Mouse (Mus musculus) embryonic facial prominence, embryonic 14.5 days (tissue): ENCODE measurements around the gene Uevld. TPM values are rescaled to one million over a fixed set of nuclear protein-coding genes. Genes with fewer than 3 reads are reported as not detected.

Experiments used
- ATAC-seq: fragments of 200-750 bp; cut with Nextera tagmentation; 2 replicates; pipeline ENCODE4 v1.8.0; 2017; ENCODE audit warnings: low read depth, moderate number of reproducible peaks, moderate TSS enrichment
- DNase-seq: peaks from one replicate; pipeline ENCODE4 v3.0.0-alpha.2; 2015; ENCODE audit warnings: low spot score
- H3K27ac ChIP-seq: fragments of 300-500 bp; sonication (generic); replicated peaks from 2 replicates; pipeline ENCODE4 v1.5.1; 2014; ENCODE audit warnings: low read depth, mild to moderate bottlenecking, low read length, moderate library complexity
- H3K27me3 ChIP-seq: fragments of 300-500 bp; sonication (generic); replicated peaks from 2 replicates; pipeline ENCODE4 v1.6.1; 2014; ENCODE audit warnings: low read length; ENCODE audit not compliant: control insufficient read depth, insufficient read depth
- H3K36me3 ChIP-seq: fragments of 300-500 bp; sonication (generic); 2 replicates; pipeline ENCODE4 v1.6.1; 2014; ENCODE audit warnings: low read length, mixed read lengths; ENCODE audit not compliant: control insufficient read depth, insufficient read depth
- H3K4me1 ChIP-seq: fragments of 300-500 bp; sonication (generic); 2 replicates; pipeline ENCODE4 v1.6.1; 2014; ENCODE audit warnings: antibody characterized with exemption, low read length; ENCODE audit not compliant: control insufficient read depth, insufficient read depth
- H3K4me2 ChIP-seq: fragments of 300-500 bp; sonication (generic); 2 replicates; pipeline ENCODE4 v1.6.1; 2014; ENCODE audit warnings: low read depth, mild to moderate bottlenecking, low read length, moderate library complexity, mixed read lengths
- H3K4me3 ChIP-seq: fragments of 300-500 bp; sonication (generic); 2 replicates; pipeline ENCODE4 v1.5.1; 2014; ENCODE audit warnings: low read depth, mild to moderate bottlenecking, low read length
- H3K9ac ChIP-seq: fragments of 300-500 bp; sonication (generic); 2 replicates; pipeline ENCODE4 v1.6.1; 2014; ENCODE audit warnings: low read depth, mild to moderate bottlenecking, low read length, moderate library complexity, mixed read lengths
- H3K9me3 ChIP-seq: fragments of 300-500 bp; sonication (generic); 2 replicates; pipeline ENCODE4 v1.6.1; 2016; ENCODE audit warnings: low read length; ENCODE audit not compliant: control insufficient read depth
- WGBS: fragments of 180-500 bp; shearing (Covaris S2); extraction: QIAGEN DNeasy Blood & Tissue Kit; methylation state at CpG from one replicate; pipeline ENCODE4 v1.1.7; 2014; 5-methylcytosine and 5-hydroxymethylcytosine counted together
- polyA plus RNA-seq: library from polyadenylated mRNA; unstranded; fragments of >200 nt; fragmentation: Nextera tagmentation; extraction: Ambion mirVana; gene quantifications from 2 replicates; pipeline ENCODE4 v1.2.1, GENCODE M21; 2014

Uevld gene
- polyA plus RNA-seq, 1 experiment from 2014 or later, result 9.7 TPM

- H3K4me2 ChIP-seq, result no peak overlapping the region
- H3K4me3 ChIP-seq, result no peak overlapping the region
- no peak overlapping the region for H3K27ac ChIP-seq
- H3K9ac ChIP-seq, result no peak overlapping the region
- H3K9me3 ChIP-seq, result no peaks in the 10 kb centered on the region
- ATAC-seq (no peak), DNase-seq (no peak)
- H3K36me3 ChIP-seq, result no peaks in the 10 kb centered on the region
- H3K4me1 ChIP-seq, result peaks cover 13% of the 10 kb centered on the region
- no peaks in the 10 kb centered on the region; the same call in 1 of the 2 replicates for H3K27me3 ChIP-seq
Observed at GRCm38 (mm10) chr7:46962132-46962531, 3.8 kb upstream of the Uevld start.

- 58% methylated on average over 3 of the region's 3 CpGs for WGBS
- Histone ChIP-seq H3K36me3 (no peaks in the 10 kb centered on the region), H3K4me2 (no peak overlapping the region), H3K4me1 (peaks cover 13% of the 10 kb centered on the region), H3K27me3 (no peaks in the 10 kb centered on the region; the same call in 1 of the 2 replicates), H3K9me3 (no peaks in the 10 kb centered on the region), H3K4me3 (no peak overlapping the region), H3K27ac (no peak overlapping the region), H3K9ac (no peak overlapping the region)
- ATAC-seq (no peak), DNase-seq (no peak)
Observed at GRCm38 (mm10) chr7:46960991-46961390, 2.7 kb upstream of the Uevld start.

- H3K36me3 ChIP-seq, result peaks cover 14% of the 10 kb centered on the region
- H3K9me3 ChIP-seq, result no peaks in the 10 kb centered on the region
- peak overlapping the region; percentile 56 for H3K4me3 ChIP-seq
- no peak for ATAC-seq
- no peak for DNase-seq
- peak overlapping the region; percentile 78 for H3K4me2 ChIP-seq
- H3K27me3 ChIP-seq, result no peaks in the 10 kb centered on the region; the same call in 1 of the 2 replicates
- H3K9ac ChIP-seq, result peak overlapping the region; percentile 73
- no peak overlapping the region for H3K27ac ChIP-seq
- 17% methylated on average over 9 of the region's 9 CpGs for WGBS
- H3K4me1 ChIP-seq, result peaks cover 13% of the 10 kb centered on the region
Observed at GRCm38 (mm10) chr7:46958853-46959252, 526 bp upstream of the Uevld start.

GRCm38 (mm10) chr7:46935847-46936246, 22.5 kb downstream of the Uevld start:
- Histone ChIP-seq H3K4me1 (no peaks in the 10 kb centered on the region), H3K27ac (no peak overlapping the region), H3K9me3 (no peaks in the 10 kb centered on the region), H3K4me3 (no peak overlapping the region), H3K9ac (no peak overlapping the region), H3K4me2 (no peak overlapping the region), H3K36me3 (peaks cover 48% of the 10 kb centered on the region), H3K27me3 (no peaks in the 10 kb centered on the region)
- DNase-seq (peak; percentile 39), ATAC-seq (no peak)
- WGBS, result 54% methylated on average over 4 of the region's 4 CpGs

- Histone ChIP-seq H3K36me3 (peaks cover 47% of the 10 kb centered on the region), H3K4me1 (no peaks in the 10 kb centered on the region), H3K4me3 (no peak overlapping the region), H3K9me3 (no peaks in the 10 kb centered on the region), H3K27me3 (no peaks in the 10 kb centered on the region), H3K4me2 (no peak overlapping the region), H3K9ac (no peak overlapping the region), H3K27ac (no peak overlapping the region)
- DNase-seq, result no peak
- 85% methylated on average over 8 of the region's 8 CpGs for WGBS
- ATAC-seq, result no peak
Observed at GRCm38 (mm10) chr7:46934788-46935187, 23.5 kb downstream of the Uevld start.

- no peak overlapping the region for H3K27ac ChIP-seq
- H3K4me2 ChIP-seq, result no peak overlapping the region
- ATAC-seq, result no peak
- H3K9me3 ChIP-seq, result no peaks in the 10 kb centered on the region
- H3K36me3 ChIP-seq, result peaks cover 48% of the 10 kb centered on the region
- H3K4me3 ChIP-seq, result no peak overlapping the region
- H3K4me1 ChIP-seq, result no peaks in the 10 kb centered on the region
- no peak for DNase-seq
- H3K27me3 ChIP-seq, result no peaks in the 10 kb centered on the region
- WGBS, result 90% methylated on average over 3 of the region's 3 CpGs
- no peak overlapping the region for H3K9ac ChIP-seq
Observed at GRCm38 (mm10) chr7:46931370-46931769, 27.0 kb downstream of the Uevld start.

GRCm38 (mm10) chr7:46928291-46928690, 30.0 kb downstream of the Uevld start:
- Histone ChIP-seq H3K9ac (no peak overlapping the region), H3K9me3 (no peaks in the 10 kb centered on the region), H3K4me2 (no peak overlapping the region), H3K4me1 (no peaks in the 10 kb centered on the region), H3K27ac (no peak overlapping the region), H3K4me3 (no peak overlapping the region), H3K27me3 (no peaks in the 10 kb centered on the region), H3K36me3 (peaks cover 38% of the 10 kb centered on the region)
- DNase-seq (no peak), ATAC-seq (no peak)
- 91% methylated on average over 5 of the region's 5 CpGs for WGBS

- ATAC-seq (no peak), DNase-seq (no peak)
- no peak overlapping the region for H3K27ac ChIP-seq
- H3K9me3 ChIP-seq, result no peaks in the 10 kb centered on the region
- WGBS, result 67% methylated on average over 4 of the region's 4 CpGs
- 0 out of 2 replicates have a peak, but pooled peaks cover 8% of the 10 kb centered on the region for H3K36me3 ChIP-seq
- no peaks in the 10 kb centered on the region for H3K27me3 ChIP-seq
- no peak overlapping the region for H3K4me3 ChIP-seq
- H3K4me2 ChIP-seq, result no peak overlapping the region
- peaks cover 15% of the 10 kb centered on the region for H3K4me1 ChIP-seq
- H3K9ac ChIP-seq, result no peak overlapping the region
Observed at GRCm38 (mm10) chr7:46922075-46922474, 36.3 kb downstream of the Uevld start.

GRCm38 (mm10) chr7:46919551-46920176, 38.7 kb downstream of the Uevld start, which contains the start of gene Tsg101:
Tsg101 (minus strand) TSS chr7:46919969.
- 0% methylated on average over 23 of the region's 75 CpGs for WGBS

More at GRCm38 (mm10) chr7:46919551-46920176, 38.7 kb downstream of the Uevld start, which contains the start of gene Tsg101:
- peak within 1 kb of the TSS; percentile 98 for H3K9ac ChIP-seq
- H3K36me3 ChIP-seq, result peaks cover 8% of the 10 kb centered on the region
- H3K4me2 ChIP-seq, result peak within 1 kb of the TSS; percentile 85
- DNase-seq, result peak; percentile 94
- peak within 1 kb of the TSS; percentile 97 for H3K27ac ChIP-seq
- H3K4me1 ChIP-seq, result peaks cover 15% of the 10 kb centered on the region
- H3K27me3 ChIP-seq, result no peaks in the 10 kb centered on the region
- peak; percentile 96 for ATAC-seq
- H3K4me3 ChIP-seq, result peak within 1 kb of the TSS; percentile 94
- H3K9me3 ChIP-seq, result no peaks in the 10 kb centered on the region
